Mouse (Mus musculus) thymus, adult 2 months (tissue): ENCODE measurements around the gene Dennd6b.

Source experiments
- CTCF ChIP-seq: fragments of 200-500 bp; IDR thresholded peaks from 2 replicates; pipeline ENCODE4 v1.5.1; 2012; ENCODE audit warnings: mild to moderate bottlenecking, control low read depth, low read length, moderate library complexity, borderline replicate concordance; ENCODE audit not compliant: control insufficient read depth, poor library complexity, insufficient read depth; ENCODE audit errors: extremely low read depth
- POLR2A ChIP-seq: fragments of 200-500 bp; IDR thresholded peaks from 2 replicates; pipeline ENCODE4 v1.6.1; 2012; ENCODE audit warnings: mild to moderate bottlenecking, low read length, control low read depth, moderate library complexity; ENCODE audit not compliant: control insufficient read depth, poor library complexity, insufficient read depth; ENCODE audit errors: extremely low read depth

- TF ChIP-seq CTCF (no peak), POLR2A (no peak)
These were observed 46.3 kb downstream of the Dennd6b start for GRCm38 (mm10) chr15:89150041-89150390.
